Mouse (Mus musculus): Measurements from ENCODE around the gene Cul9.

The Cul9 gene

GRCm38 (mm10) chr17:46552841-46553423 is 6.7 kb upstream of the Cul9 start:
- peak; percentile 91 for DNase-seq

- DNase-seq = no peak
Measured at GRCm38 (mm10) chr17:46552151-46552550, 6.0 kb upstream of the Cul9 start.

- DNase-seq = no peak
Measured at GRCm38 (mm10) chr17:46551369-46551768, 5.2 kb upstream of the Cul9 start.

GRCm38 (mm10) chr17:46550904-46551303 is 4.7 kb upstream of the Cul9 start:
- no peak for DNase-seq

- DNase-seq = no peak
Measured at GRCm38 (mm10) chr17:46549642-46550041, 3.5 kb upstream of the Cul9 start.

- DNase-seq = peak; percentile 63
Measured at GRCm38 (mm10) chr17:46549193-46549592, 3.0 kb upstream of the Cul9 start.

GRCm38 (mm10) chr17:46548741-46549140 is 2.6 kb upstream of the Cul9 start:
- DNase-seq = no peak

GRCm38 (mm10) chr17:46547923-46548322 is 1.7 kb upstream of the Cul9 start:
- DNase-seq = no peak

GRCm38 (mm10) chr17:46546995-46547394 is 807 bp upstream of the Cul9 start:
- no peak for DNase-seq

GRCm38 (mm10) chr17:46546591-46546990 is 403 bp upstream of the Cul9 start:
- DNase-seq = no peak

GRCm38 (mm10) chr17:46543661-46544060 is 2.5 kb downstream of the Cul9 start:
- no peak for DNase-seq

- DNase-seq = peak; percentile 83
Measured at GRCm38 (mm10) chr17:46525579-46526307, 20.4 kb downstream of the Cul9 start.

- no peak for DNase-seq
Measured at GRCm38 (mm10) chr17:46525065-46525464, 21.1 kb downstream of the Cul9 start.

GRCm38 (mm10) chr17:46521963-46522668 is 24.1 kb downstream of the Cul9 start:
- DNase-seq = peak; percentile 21

GRCm38 (mm10) chr17:46521174-46521573 is 25.0 kb downstream of the Cul9 start:
- DNase-seq = no peak

- DNase-seq = no peak
Measured at GRCm38 (mm10) chr17:46520385-46520979, 25.7 kb downstream of the Cul9 start.

- no peak for DNase-seq
Measured at GRCm38 (mm10) chr17:46519971-46520370, 26.2 kb downstream of the Cul9 start.

GRCm38 (mm10) chr17:46513329-46513728 is 32.9 kb downstream of the Cul9 start:
- DNase-seq = no peak

GRCm38 (mm10) chr17:46511059-46511710 is 35.0 kb downstream of the Cul9 start:
- DNase-seq = no peak

GRCm38 (mm10) chr17:46505617-46506016 is 40.6 kb downstream of the Cul9 start:
- no peak for DNase-seq

- no peak for DNase-seq
Measured at GRCm38 (mm10) chr17:46503847-46504638, 42.1 kb downstream of the Cul9 start.

GRCm38 (mm10) chr17:46502775-46503174 is 43.4 kb downstream of the Cul9 start:
- DNase-seq = no peak

Measured in lung, postnatal 14 days (tissue).